Mouse (Mus musculus) megakaryocyte-erythroid progenitor cell, adult 5-6 weeks (primary cell): ENCODE measurements around the gene Wnt7b. TPM values are rescaled to one million over a fixed set of nuclear protein-coding genes. Genes with fewer than 3 reads are reported as not detected.

ENCODE experiments used
- ATAC-seq: replicated peaks from 2 replicates; pipeline ENCODE4 v1.8.0; 2016; ENCODE audit warnings: mild to moderate bottlenecking, inconsistent platforms; ENCODE audit not compliant: severe bottlenecking, poor library complexity, low FRiP score, low TSS enrichment
- total RNA-seq, 2 experiments: library from RNA; stranded (forward) in 1 of 2; stranded (reverse) in 1 of 2; fragments of 200-1000, 215-1000 nt in 1 of 2; fragments of >200 nt in 1 of 2; fragmentation: Nextera tagmentation in 1 of 2; gene quantifications; 2 replicates each; pipeline ENCODE4 v1.2.3; 2014 to 2017

The Wnt7b gene
- total RNA-seq, 2 experiments from 2014 or later = not detected

GRCm38 (mm10) chr15:85574558-85574957 is 7.7 kb downstream of the Wnt7b start:
- no peak for ATAC-seq

GRCm38 (mm10) chr15:85574086-85574485 is 8.2 kb downstream of the Wnt7b start:
- ATAC-seq = no peak

- no peak for ATAC-seq
Measured at GRCm38 (mm10) chr15:85572619-85573254, 9.5 kb downstream of the Wnt7b start.

- no peak for ATAC-seq
Measured at GRCm38 (mm10) chr15:85569995-85570734, 12.1 kb downstream of the Wnt7b start.

GRCm38 (mm10) chr15:85569167-85569797 is 13.0 kb downstream of the Wnt7b start:
- no peak for ATAC-seq

GRCm38 (mm10) chr15:85568402-85568801 is 13.9 kb downstream of the Wnt7b start:
- no peak for ATAC-seq

- no peak for ATAC-seq
Measured at GRCm38 (mm10) chr15:85564966-85565365, 17.3 kb downstream of the Wnt7b start.

GRCm38 (mm10) chr15:85564034-85564769 is 18.1 kb downstream of the Wnt7b start:
- ATAC-seq = no peak

GRCm38 (mm10) chr15:85561953-85562352 is 20.3 kb downstream of the Wnt7b start:
- no peak for ATAC-seq

GRCm38 (mm10) chr15:85560830-85561229 is 21.4 kb downstream of the Wnt7b start:
- no peak for ATAC-seq

- ATAC-seq = no peak
Measured at GRCm38 (mm10) chr15:85558840-85559540, 23.3 kb downstream of the Wnt7b start.

GRCm38 (mm10) chr15:85555799-85556198 is 26.5 kb downstream of the Wnt7b start:
- ATAC-seq = no peak

- ATAC-seq = no peak
Measured at GRCm38 (mm10) chr15:85553421-85553820, 28.9 kb downstream of the Wnt7b start.

- no peak for ATAC-seq
Measured at GRCm38 (mm10) chr15:85546500-85546899, 35.8 kb downstream of the Wnt7b start.

- no peak for ATAC-seq
Measured at GRCm38 (mm10) chr15:85545369-85545768, 36.9 kb downstream of the Wnt7b start.

GRCm38 (mm10) chr15:85538170-85538569 is 44.1 kb downstream of the Wnt7b start:
- no peak for ATAC-seq

GRCm38 (mm10) chr15:85537151-85537550 is 45.1 kb downstream of the Wnt7b start:
- no peak for ATAC-seq

GRCm38 (mm10) chr15:85534646-85535045 is 47.6 kb downstream of the Wnt7b start:
- no peak for ATAC-seq

GRCm38 (mm10) chr15:85534215-85534614 is 48.1 kb downstream of the Wnt7b start:
- ATAC-seq = no peak
